Mouse (Mus musculus): ENCODE measurements around the gene Mindy1.

DNA sequence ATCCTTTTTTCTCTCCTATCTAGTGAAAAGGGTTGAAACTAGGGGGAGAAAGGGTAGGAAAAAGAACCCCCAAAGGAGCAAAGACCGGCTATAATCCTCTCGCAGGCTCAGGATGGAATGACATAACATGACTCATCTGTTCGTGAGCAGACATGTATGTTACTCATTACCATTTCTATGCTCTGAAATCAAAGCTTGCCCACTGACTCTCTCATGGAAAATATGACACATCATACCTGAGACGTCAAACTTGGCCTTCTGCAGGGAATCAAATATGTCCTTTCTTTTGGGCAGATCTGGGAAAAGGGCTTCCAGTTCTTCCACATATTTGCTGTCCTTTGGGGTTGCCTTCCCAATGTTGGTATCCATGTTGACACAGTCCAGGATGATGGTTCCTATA lies 19.2 kb upstream of the Mindy1 start:
- no peak for TF ChIP-seq CTCF (conservative IDR thresholded peaks at IDR 0.05 in 1 of 2, IDR thresholded peaks at IDR 0.05 in 1 of 2; ENCODE audit: low read depth in 2 of 2, low read length in 2 of 2)
- no peak for TF ChIP-seq POLR2AphosphoS2 (IDR thresholded peaks at IDR 0.05; ENCODE audit: low read depth, low read length)
- no peak for TF ChIP-seq ELF1 (IDR thresholded peaks at IDR 0.05; ENCODE audit: low read depth, low read length)
- no peak for TF ChIP-seq MAX (IDR thresholded peaks at IDR 0.05; ENCODE audit: low read length)
- no peak for TF ChIP-seq EP300 (IDR thresholded peaks at IDR 0.05; ENCODE audit: low read length)
- peak; percentile 77 for TF ChIP-seq JUN (IDR thresholded peaks at IDR 0.05; ENCODE audit: insufficient read depth, low read depth, low read length)
- no peak for TF ChIP-seq MAZ (IDR thresholded peaks at IDR 0.05; ENCODE audit: low read depth, low read length)
- TF ChIP-seq UBTF (IDR thresholded peaks at IDR 0.05; ENCODE audit: low read depth, low read length): no peak
- TF ChIP-seq POLR2A (IDR thresholded peaks at IDR 0.05; ENCODE audit: low read depth, low read length): no peak
